Mouse (Mus musculus): ENCODE measurements around the gene Nxph4.

The Nxph4 gene

GRCm38 (mm10) chr10:127480833-127481813, 53.2 kb downstream of the Nxph4 start:
- no peak for DNase-seq

DNA sequence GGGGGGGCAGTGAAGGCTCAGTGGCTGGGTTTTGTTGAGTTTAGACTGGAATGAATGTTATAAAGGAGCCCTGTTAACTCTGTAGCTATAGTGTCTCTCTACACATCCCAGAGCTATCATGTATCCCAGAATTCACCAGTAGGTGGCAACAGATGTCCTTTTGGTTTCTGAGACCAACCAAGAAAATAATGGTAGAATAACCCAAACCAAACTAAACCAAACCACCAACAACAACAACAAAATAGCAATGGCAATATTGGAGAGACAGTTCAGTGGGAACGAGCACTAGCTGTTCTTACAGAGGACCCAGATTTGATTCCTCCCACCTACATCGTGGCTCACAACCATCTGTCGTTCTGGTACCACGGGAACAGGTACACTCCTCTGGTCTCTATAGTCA, 55.2 kb downstream of the Nxph4 start:
- peak; percentile 58 for DNase-seq

DNA sequence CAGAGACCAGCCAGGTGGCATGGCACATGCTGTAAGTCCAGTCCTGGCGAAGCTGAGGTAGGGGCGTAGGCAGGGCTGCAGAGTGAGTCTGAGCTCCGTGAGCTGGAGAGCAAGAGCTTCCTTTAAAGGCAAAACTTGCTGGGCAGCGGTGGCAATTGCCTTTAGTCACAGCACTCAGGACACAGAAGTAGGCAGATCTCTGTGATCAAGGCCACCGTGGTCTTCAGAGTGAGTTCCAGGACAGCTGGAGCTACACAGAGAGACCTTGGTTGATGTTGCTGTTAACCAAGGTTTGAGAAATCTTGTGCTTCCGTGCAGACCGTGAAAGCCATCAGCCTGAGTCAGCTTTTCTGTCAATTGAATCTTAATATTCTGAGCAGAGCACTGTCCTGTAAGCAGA, 57.1 kb downstream of the Nxph4 start:
- no peak for DNase-seq

- no peak for DNase-seq
Observed at GRCm38 (mm10) chr10:127476541-127476940, 57.8 kb downstream of the Nxph4 start.
